16 mouse cellular contexts compared by ENCODE assay signal in the genomic region with DNA sequence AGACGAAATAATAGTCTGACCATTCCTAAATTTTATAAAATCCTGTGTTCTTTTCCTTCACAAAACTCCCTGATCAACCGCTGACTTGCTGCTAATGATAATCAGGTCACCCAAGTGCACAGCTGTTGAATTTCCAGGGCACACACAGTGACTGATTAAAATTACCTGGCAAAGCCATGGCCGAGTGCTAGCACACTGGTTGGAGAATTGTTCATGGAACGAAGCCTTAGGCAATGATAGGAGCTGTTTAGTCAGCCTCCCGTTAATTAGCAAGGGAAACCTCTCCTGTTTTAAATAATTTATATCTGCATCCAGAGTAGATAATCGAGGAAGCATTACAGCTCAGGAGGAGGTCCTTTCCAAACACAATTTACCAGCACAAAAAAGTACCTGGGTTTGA.
DNase-seq lines count a peak whose midpoint lies in the region; ATAC-seq and TF ChIP-seq lines count a peak whose summit lies in the region.
"Had no signal": no experiment of that assay in that cellular context is flagged by ENCODE, and none has a peak within 500 bp of the region (broad histone marks: within the 10 kb centered on the region; RNA-seq: fewer than 3 reads in every experiment).

No protein-coding gene starts in this region.

- H3K4me3 ChIP-seq in forebrain, embryonic 14.5 days (ENCODE audit: low read depth, low read length), result no peak overlapping the region
- no peak overlapping the region for H3K4me3 ChIP-seq in forebrain, postnatal 0 days (ENCODE audit: low read depth, low read length)
- no peak overlapping the region for H3K4me3 ChIP-seq in limb, embryonic 13.5 days
- H3K4me3 ChIP-seq in limb, embryonic 10.5 days, result no peak overlapping the region
- H3K4me3 ChIP-seq in midbrain, embryonic 14.5 days (replicated peaks; ENCODE audit: low read depth, low read length), result no peak overlapping the region
- H3K4me3 ChIP-seq: kidney, embryonic 15.5 days; left cerebral cortex, adult 2 months; limb, embryonic 15.5 days had no signal

- 20% methylated on average over 6 of the region's 6 CpGs for WGBS in forebrain, embryonic 14.5 days
- 23% methylated on average over 6 of the region's 6 CpGs for WGBS in forebrain, postnatal 0 days
- 44% methylated on average over 6 of the region's 6 CpGs for WGBS in limb, embryonic 13.5 days
- 75% methylated on average over 6 of the region's 6 CpGs for WGBS in limb, embryonic 10.5 days
- WGBS in midbrain, embryonic 14.5 days, result 43% methylated on average over 6 of the region's 6 CpGs

- H3K4me1 ChIP-seq in forebrain, embryonic 14.5 days (ENCODE audit: control insufficient read depth, insufficient read depth, low read length), result peaks cover 3% of the 10 kb centered on the region
- no peaks in the 10 kb centered on the region for H3K4me1 ChIP-seq in forebrain, postnatal 0 days (ENCODE audit: insufficient read depth)
- H3K4me1 ChIP-seq in limb, embryonic 13.5 days, result 0 out of 2 replicates have a peak, but pooled peaks cover 7% of the 10 kb centered on the region
- H3K4me1 ChIP-seq in limb, embryonic 10.5 days, result no peaks in the 10 kb centered on the region
- peaks cover 3% of the 10 kb centered on the region; the same call in 1 of the 2 replicates for H3K4me1 ChIP-seq in midbrain, embryonic 14.5 days (ENCODE audit: control insufficient read depth, insufficient read depth, low read length)
- H3K4me1 ChIP-seq: kidney, embryonic 15.5 days; limb, embryonic 15.5 days had no signal

- H3K36me3 ChIP-seq in forebrain, embryonic 14.5 days (ENCODE audit: control insufficient read depth, insufficient read depth, low read length), result no peaks in the 10 kb centered on the region
- H3K36me3 ChIP-seq in forebrain, postnatal 0 days (ENCODE audit: insufficient read depth), result no peaks in the 10 kb centered on the region
- H3K36me3 ChIP-seq in limb, embryonic 13.5 days, result no peaks in the 10 kb centered on the region
- no peaks in the 10 kb centered on the region for H3K36me3 ChIP-seq in limb, embryonic 10.5 days
- no peaks in the 10 kb centered on the region for H3K36me3 ChIP-seq in midbrain, embryonic 14.5 days (ENCODE audit: control insufficient read depth, insufficient read depth, low read length)
- H3K36me3 ChIP-seq: G1E; kidney, embryonic 15.5 days; limb, embryonic 15.5 days had no signal

- no peak overlapping the region for H3K9ac ChIP-seq in forebrain, embryonic 14.5 days (ENCODE audit: low read length)
- no peak overlapping the region for H3K9ac ChIP-seq in forebrain, postnatal 0 days
- H3K9ac ChIP-seq in limb, embryonic 13.5 days, result no peak overlapping the region
- no peak overlapping the region for H3K9ac ChIP-seq in midbrain, embryonic 14.5 days (replicated peaks; ENCODE audit: low read length)
- H3K9ac ChIP-seq: kidney, embryonic 15.5 days; limb, embryonic 15.5 days had no signal

- no peak overlapping the region for H3K4me2 ChIP-seq in forebrain, embryonic 14.5 days (ENCODE audit: low read length)
- no peak overlapping the region for H3K4me2 ChIP-seq in forebrain, postnatal 0 days (ENCODE audit: low read depth)
- H3K4me2 ChIP-seq in limb, embryonic 13.5 days (replicated peaks), result no peak overlapping the region
- no peak overlapping the region for H3K4me2 ChIP-seq in midbrain, embryonic 14.5 days (ENCODE audit: low read length)
- H3K4me2 ChIP-seq: kidney, embryonic 15.5 days; limb, embryonic 15.5 days had no signal

- no peaks in the 10 kb centered on the region for H3K27me3 ChIP-seq in forebrain, embryonic 14.5 days (replicated peaks; ENCODE audit: control insufficient read depth, insufficient read depth, low read length)
- no peaks in the 10 kb centered on the region for H3K27me3 ChIP-seq in forebrain, postnatal 0 days (ENCODE audit: insufficient read depth, low read length)
- no peaks in the 10 kb centered on the region for H3K27me3 ChIP-seq in limb, embryonic 13.5 days
- H3K27me3 ChIP-seq in limb, embryonic 10.5 days (ENCODE audit: low read depth, poor library complexity, severe bottlenecking), result no peaks in the 10 kb centered on the region
- H3K27me3 ChIP-seq in midbrain, embryonic 14.5 days (ENCODE audit: control insufficient read depth, insufficient read depth, low read length), result no peaks in the 10 kb centered on the region
- H3K27me3 ChIP-seq: kidney, embryonic 15.5 days; limb, embryonic 15.5 days had no signal

- no peak overlapping the region for H3K27ac ChIP-seq in forebrain, embryonic 14.5 days (ENCODE audit: low read depth, low read length)
- H3K27ac ChIP-seq in forebrain, postnatal 0 days (ENCODE audit: low read depth, low read length), result no peak overlapping the region
- H3K27ac ChIP-seq in limb, embryonic 13.5 days, result peak overlapping the region; percentile 22; the same call in 1 of the 2 replicates
- H3K27ac ChIP-seq in limb, embryonic 10.5 days, result no peak overlapping the region
- 0 out of 2 replicates have a peak overlapping the region, but pooled peaks have one; percentile 26 for H3K27ac ChIP-seq in midbrain, embryonic 14.5 days (replicated peaks; ENCODE audit: low read depth, low read length)
- H3K27ac ChIP-seq: kidney, embryonic 15.5 days; left cerebral cortex, adult 2 months; limb, embryonic 15.5 days had no signal

- ATAC-seq in forebrain, embryonic 14.5 days, result peak; percentile 72; the same call in 1 of the 2 replicates
- no peak for ATAC-seq in forebrain, postnatal 0 days
- no peak for ATAC-seq in limb, embryonic 13.5 days (ENCODE audit: low FRiP score, low read depth)
- ATAC-seq in midbrain, embryonic 14.5 days (ENCODE audit: low FRiP score, low TSS enrichment), result peak; percentile 73; the same call in 1 of the 2 replicates

- TF ChIP-seq CTCF in forebrain, postnatal 0 days (IDR thresholded peaks at IDR 0.05; ENCODE audit: low read depth), result no peak

- DNase-seq in forebrain, embryonic 14.5 days (ENCODE audit: low spot score), result peak; percentile 42
- DNase-seq in forebrain, postnatal 0 days, result no peak
- no peak for DNase-seq in limb, embryonic 10.5 days (ENCODE audit: low spot score)
- DNase-seq in midbrain, embryonic 14.5 days, result peak; percentile 58
- peak; percentile 16 for DNase-seq in retina, embryonic 14.5 days (ENCODE audit: low spot score)
- no peak for DNase-seq in natural killer cell, adult 2 months (ENCODE audit: low spot score in 2 of 2)
- DNase-seq: adrenal gland, postnatal 25 days; cerebellum, postnatal 36 days; heart, adult 11 months; lung, adult 18-20 months; lung, postnatal 36 days had no signal

- no peaks in the 10 kb centered on the region for H3K9me3 ChIP-seq in forebrain, embryonic 14.5 days (replicated peaks; ENCODE audit: control insufficient read depth, low read length)
- no peaks in the 10 kb centered on the region for H3K9me3 ChIP-seq in forebrain, postnatal 0 days (ENCODE audit: low read length)
- no peaks in the 10 kb centered on the region for H3K9me3 ChIP-seq in limb, embryonic 13.5 days
- H3K9me3 ChIP-seq in limb, embryonic 10.5 days (replicated peaks), result no peaks in the 10 kb centered on the region
- no peaks in the 10 kb centered on the region for H3K9me3 ChIP-seq in midbrain, embryonic 14.5 days (ENCODE audit: control insufficient read depth, low read length)
- H3K9me3 ChIP-seq: G1E; kidney, embryonic 15.5 days; limb, embryonic 15.5 days had no signal

Comparison
In these comparisons a context has a peak if more than half of its experiments do, and no peak if none do; other contexts are left out.
1. ATAC-seq: peak in forebrain, embryonic 14.5 days (single experiment) and midbrain, embryonic 14.5 days (single experiment); none in forebrain, postnatal 0 days (single experiment) and limb, embryonic 13.5 days (single experiment).
2. DNase-seq: peak in forebrain, embryonic 14.5 days (single experiment), midbrain, embryonic 14.5 days (single experiment) and retina, embryonic 14.5 days (single experiment); none in forebrain, postnatal 0 days (single experiment), limb, embryonic 10.5 days (single experiment) and natural killer cell, adult 2 months (0 of 2).
3. H3K27ac ChIP-seq: peak in limb, embryonic 13.5 days (single experiment) and midbrain, embryonic 14.5 days (single experiment); none in forebrain, embryonic 14.5 days (single experiment), forebrain, postnatal 0 days (single experiment) and limb, embryonic 10.5 days (single experiment).